Mouse (Mus musculus): Measurements from ENCODE around the gene Gm3182. TPM values are rescaled to one million over a fixed set of nuclear protein-coding genes. Genes with fewer than 3 reads are reported as not detected.
"Not testable (repeated sequence)": the region's sequence is repeated elsewhere in the genome, so short reads cannot be mapped to it uniquely, and the experiment has no call there.

Gm3182 gene
- polyA plus RNA-seq (2015; fragmentation: Nextera tagmentation; extraction: Ambion mirVana) = not detected in 2 replicates

GRCm38 (mm10) chr14:4481445-4481844 lies at the start of gene Gm3182:
Gene Gm3182, plus strand, starts transcription at chr14:4481745.
- H3K4me1 ChIP-seq (replicated peaks); H3K9me3 ChIP-seq; H3K4me2 ChIP-seq; H3K27ac ChIP-seq (replicated peaks); ATAC-seq (ENCODE audit: low FRiP score, low read depth); H3K27me3 ChIP-seq; H3K9ac ChIP-seq; H3K36me3 ChIP-seq; H3K4me3 ChIP-seq: not testable (repeated sequence)
- 90% methylated on average over 1 of the region's 2 CpGs for WGBS

DNA sequence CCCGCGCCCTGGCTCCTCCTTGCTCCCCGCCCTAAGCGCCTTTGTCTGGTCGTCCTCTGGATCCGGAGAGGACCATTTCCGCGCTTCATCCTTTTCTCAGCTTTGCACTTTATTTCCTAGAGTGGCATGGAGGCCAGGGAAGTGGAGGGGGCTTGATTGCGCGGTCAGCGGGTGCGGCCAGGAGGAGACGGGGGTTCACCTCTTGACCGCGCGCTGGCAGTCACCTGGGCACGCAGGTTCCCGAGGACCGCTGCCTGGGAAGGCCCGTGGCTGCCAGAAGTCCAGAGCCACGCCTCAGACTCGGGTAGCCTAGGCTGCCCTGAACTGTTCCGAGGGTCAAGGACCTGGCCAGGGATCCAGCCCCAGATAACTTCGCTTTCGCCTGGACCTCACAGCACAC lies 17.9 kb downstream of the Gm3182 start:
- peak overlapping the region; percentile 63 for H3K27ac ChIP-seq (replicated peaks)
- 0 out of 2 replicates have a peak overlapping the region, but pooled peaks have one; percentile 36 for H3K9ac ChIP-seq
- not testable (repeated sequence) for H3K9me3 ChIP-seq; H3K36me3 ChIP-seq; H3K4me1 ChIP-seq (replicated peaks); ATAC-seq (ENCODE audit: low FRiP score, low read depth); H3K27me3 ChIP-seq
- peak overlapping the region; percentile 40 for H3K4me3 ChIP-seq
- WGBS = 4% methylated on average over 17 of the region's 25 CpGs
- peak overlapping the region; percentile 54 for H3K4me2 ChIP-seq

Other genes with a start within 250 kb of the Gm3182 start
- not detected in 2 replicates for gene Gm3138, start 232.1 kb upstream of the Gm3182 start, polyA plus RNA-seq (2015; fragmentation: Nextera tagmentation; extraction: Ambion mirVana)
- gene Gm3149, start 164.5 kb upstream of the Gm3182 start, polyA plus RNA-seq (2015; fragmentation: Nextera tagmentation; extraction: Ambion mirVana) = 0.13 TPM in 1 of 2 replicates, not detected in the other
- gene 2610042L04Rik, start 147.0 kb upstream of the Gm3182 start, polyA plus RNA-seq (2015; fragmentation: Nextera tagmentation; extraction: Ambion mirVana) = 6.7 and 7.4 TPM in 2 replicates
- gene Gm3159, start 84.2 kb upstream of the Gm3182 start, polyA plus RNA-seq (2015; fragmentation: Nextera tagmentation; extraction: Ambion mirVana) = not detected in 2 replicates
- 5.5 and 7.2 TPM in 2 replicates for gene Gm3164, start 66.3 kb upstream of the Gm3182 start, polyA plus RNA-seq (2015; fragmentation: Nextera tagmentation; extraction: Ambion mirVana)
- gene Gm3173, start 50.8 kb upstream of the Gm3182 start, polyA plus RNA-seq (2015; fragmentation: Nextera tagmentation; extraction: Ambion mirVana) = 2.0 and 3.5 TPM in 2 replicates
- gene Gm3047, start 73.7 kb downstream of the Gm3182 start, polyA plus RNA-seq (2015; fragmentation: Nextera tagmentation; extraction: Ambion mirVana) = not detected in 2 replicates
- gene Gm8159, start 150.6 kb downstream of the Gm3182 start, polyA plus RNA-seq (2015; fragmentation: Nextera tagmentation; extraction: Ambion mirVana) = not detected in 2 replicates
- 1.0 and 1.9 TPM in 2 replicates for gene Gm3239, start 182.4 kb downstream of the Gm3182 start, polyA plus RNA-seq (2015; fragmentation: Nextera tagmentation; extraction: Ambion mirVana)
- gene Gm7876, start 227.5 kb downstream of the Gm3182 start, polyA plus RNA-seq (2015; fragmentation: Nextera tagmentation; extraction: Ambion mirVana) = not detected in 2 replicates
- 2.7 and 2.8 TPM in 2 replicates for gene Gm3252, start 245.0 kb downstream of the Gm3182 start, polyA plus RNA-seq (2015; fragmentation: Nextera tagmentation; extraction: Ambion mirVana)